Mouse (Mus musculus) kidney, embryonic 14.5 days (tissue): ENCODE results near the gene Fry. TPM values are rescaled to one million over a fixed set of nuclear protein-coding genes. Genes with fewer than 3 reads are reported as not detected.

ENCODE experiments used
- ATAC-seq: fragments of 200-750 bp; cut with Nextera tagmentation; 2 replicates; pipeline ENCODE4 v1.8.0; 2017; ENCODE audit warnings: moderate number of reproducible peaks, mild to moderate bottlenecking, moderate TSS enrichment, moderate library complexity; ENCODE audit not compliant: low FRiP score, low TSS enrichment
- H3K27ac ChIP-seq: fragments of 300-500 bp; sonication (generic); 2 replicates; pipeline ENCODE4 v1.5.1; 2014; ENCODE audit warnings: low read depth, mild to moderate bottlenecking, low read length, moderate library complexity, mixed read lengths
- H3K27me3 ChIP-seq: fragments of 300-500 bp; sonication (generic); 2 replicates; pipeline ENCODE4 v1.6.1; 2014; ENCODE audit warnings: mild to moderate bottlenecking, low read length; ENCODE audit not compliant: control insufficient read depth, insufficient read depth
- H3K36me3 ChIP-seq: fragments of 300-500 bp; sonication (generic); 2 replicates; pipeline ENCODE4 v1.6.1; 2014; ENCODE audit warnings: low read length, mixed read lengths; ENCODE audit not compliant: control insufficient read depth, insufficient read depth
- H3K4me1 ChIP-seq: fragments of 300-500 bp; sonication (generic); 2 replicates; pipeline ENCODE4 v1.6.1; 2014; ENCODE audit warnings: low read length, mixed read lengths; ENCODE audit not compliant: control insufficient read depth, insufficient read depth
- H3K4me2 ChIP-seq: fragments of 300-500 bp; sonication (generic); replicated peaks from 2 replicates; pipeline ENCODE4 v1.6.1; 2014; ENCODE audit warnings: low read depth, mild to moderate bottlenecking, low read length
- H3K4me3 ChIP-seq: fragments of 300-500 bp; sonication (generic); 2 replicates; pipeline ENCODE4 v1.5.1; 2014; ENCODE audit warnings: mild to moderate bottlenecking, low read length
- H3K9ac ChIP-seq: fragments of 300-500 bp; sonication (generic); 2 replicates; pipeline ENCODE4 v1.6.1; 2014; ENCODE audit warnings: low read depth, mild to moderate bottlenecking, low read length, moderate library complexity
- H3K9me3 ChIP-seq: fragments of 300-500 bp; sonication (generic); 2 replicates; pipeline ENCODE4 v1.6.1; 2016; ENCODE audit warnings: low read length; ENCODE audit not compliant: control insufficient read depth
- WGBS: fragments of 180-500 bp; shearing (Covaris S2); extraction: QIAGEN DNeasy Blood & Tissue Kit; methylation state at CpG from one replicate; pipeline ENCODE4 v1.1.7; 2014; 5-methylcytosine and 5-hydroxymethylcytosine counted together
- polyA plus RNA-seq: library from polyadenylated mRNA; unstranded; fragments of >200 nt; fragmentation: Nextera tagmentation; extraction: Ambion mirVana; gene quantifications from 2 replicates; pipeline ENCODE4 v1.2.1, GENCODE M21; 2014

Fry gene
- polyA plus RNA-seq, 1 experiment from 2014 or later = 8.0 TPM

GRCm38 (mm10) chr5:150171562-150171961 lies 53.1 kb downstream of the Fry start:
- no peak overlapping the region for H3K4me2 ChIP-seq
- no peaks in the 10 kb centered on the region for H3K4me1 ChIP-seq
- H3K36me3 ChIP-seq = no peaks in the 10 kb centered on the region
- no peak overlapping the region for H3K9ac ChIP-seq
- 53% methylated on average over 10 of the region's 10 CpGs for WGBS
- no peaks in the 10 kb centered on the region for H3K27me3 ChIP-seq
- no peak; the same call in 1 of the 2 replicates for ATAC-seq
- 0 out of 2 replicates have a peak, but pooled peaks cover 4% of the 10 kb centered on the region for H3K9me3 ChIP-seq
- H3K27ac ChIP-seq = no peak overlapping the region
- H3K4me3 ChIP-seq = no peak overlapping the region

DNA sequence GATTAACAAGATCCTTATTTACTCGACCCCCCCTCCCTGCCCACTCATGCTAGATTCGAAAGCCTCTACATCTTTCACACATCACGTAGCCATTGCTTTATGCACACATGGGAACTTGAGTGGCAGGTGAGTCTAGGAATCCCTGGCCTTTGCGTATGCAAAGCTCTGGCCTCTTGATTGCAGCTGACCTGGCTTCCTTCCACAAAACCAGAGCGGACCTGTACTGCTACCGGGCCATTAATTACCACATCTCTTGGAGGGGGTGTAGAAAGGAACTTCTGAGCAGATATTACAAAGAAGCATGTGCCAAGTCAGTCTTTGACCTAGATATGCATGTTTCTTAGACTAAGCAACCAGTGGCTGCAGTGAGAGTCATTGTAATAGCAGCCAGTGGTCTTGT lies 55.4 kb downstream of the Fry start:
- no peaks in the 10 kb centered on the region for H3K4me1 ChIP-seq
- H3K9me3 ChIP-seq = 0 out of 2 replicates have a peak, but pooled peaks cover 4% of the 10 kb centered on the region
- ATAC-seq = no peak
- no peak overlapping the region for H3K9ac ChIP-seq
- WGBS = 80% methylated on average over 6 of the region's 6 CpGs
- no peak overlapping the region for H3K4me3 ChIP-seq
- H3K27me3 ChIP-seq = no peaks in the 10 kb centered on the region
- no peaks in the 10 kb centered on the region for H3K36me3 ChIP-seq
- no peak overlapping the region for H3K4me2 ChIP-seq
- no peak overlapping the region for H3K27ac ChIP-seq

DNA sequence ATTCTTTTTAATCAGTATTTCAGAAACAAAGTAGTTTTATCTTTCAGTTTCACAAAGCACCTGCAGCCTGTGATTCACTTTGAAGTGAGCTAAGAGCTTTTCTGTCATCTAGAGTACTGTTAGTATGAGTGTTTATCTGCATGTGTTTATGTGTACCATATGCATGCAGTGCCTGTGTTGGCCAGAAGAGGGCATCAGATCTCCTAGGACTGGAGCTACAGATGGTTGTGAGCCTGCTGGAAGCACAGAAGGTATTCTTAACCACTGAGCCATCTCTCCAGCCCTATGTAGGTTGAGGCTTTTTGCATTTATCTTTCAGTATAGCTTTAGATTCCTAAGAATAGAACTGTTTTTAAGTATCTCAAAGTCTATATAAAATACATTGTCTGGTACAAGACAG lies 56.5 kb downstream of the Fry start:
- Histone ChIP-seq H3K9me3 (0 out of 2 replicates have a peak, but pooled peaks cover 4% of the 10 kb centered on the region), H3K9ac (no peak overlapping the region), H3K4me3 (no peak overlapping the region), H3K36me3 (no peaks in the 10 kb centered on the region), H3K27ac (no peak overlapping the region), H3K4me1 (no peaks in the 10 kb centered on the region), H3K27me3 (no peaks in the 10 kb centered on the region), H3K4me2 (no peak overlapping the region)
- ATAC-seq = no peak

GRCm38 (mm10) chr5:150176251-150177015 lies 58.0 kb downstream of the Fry start:
- no peak for ATAC-seq
- Histone ChIP-seq H3K4me2 (no peak overlapping the region), H3K9me3 (0 out of 2 replicates have a peak, but pooled peaks cover 4% of the 10 kb centered on the region), H3K36me3 (no peaks in the 10 kb centered on the region), H3K27me3 (no peaks in the 10 kb centered on the region), H3K4me3 (no peak overlapping the region), H3K27ac (no peak overlapping the region), H3K4me1 (no peaks in the 10 kb centered on the region), H3K9ac (no peak overlapping the region)
- 73% methylated on average over 13 of the region's 13 CpGs for WGBS

GRCm38 (mm10) chr5:150177757-150178156 lies 59.3 kb downstream of the Fry start:
- H3K4me1 ChIP-seq = no peaks in the 10 kb centered on the region
- H3K27ac ChIP-seq = no peak overlapping the region
- H3K4me3 ChIP-seq = no peak overlapping the region
- 0 out of 2 replicates have a peak, but pooled peaks cover 4% of the 10 kb centered on the region for H3K9me3 ChIP-seq
- no peaks in the 10 kb centered on the region for H3K36me3 ChIP-seq
- H3K27me3 ChIP-seq = no peaks in the 10 kb centered on the region
- no peak overlapping the region for H3K4me2 ChIP-seq
- 74% methylated on average over 1 of the region's 1 CpGs for WGBS
- ATAC-seq = no peak
- no peak overlapping the region for H3K9ac ChIP-seq

GRCm38 (mm10) chr5:150178194-150178801 lies 59.9 kb downstream of the Fry start:
- ATAC-seq = no peak
- WGBS = 91% methylated on average over 2 of the region's 2 CpGs
- Histone ChIP-seq H3K36me3 (no peaks in the 10 kb centered on the region), H3K9me3 (0 out of 2 replicates have a peak, but pooled peaks cover 4% of the 10 kb centered on the region), H3K27ac (no peak overlapping the region), H3K4me3 (no peak overlapping the region), H3K27me3 (no peaks in the 10 kb centered on the region), H3K9ac (no peak overlapping the region), H3K4me2 (no peak overlapping the region), H3K4me1 (no peaks in the 10 kb centered on the region)

GRCm38 (mm10) chr5:150180985-150181607 lies 62.7 kb downstream of the Fry start:
- no peaks in the 10 kb centered on the region for H3K36me3 ChIP-seq
- no peak overlapping the region for H3K27ac ChIP-seq
- no peaks in the 10 kb centered on the region for H3K9me3 ChIP-seq
- H3K27me3 ChIP-seq = no peaks in the 10 kb centered on the region
- WGBS = 74% methylated on average over 1 of the region's 1 CpGs
- no peak overlapping the region for H3K4me3 ChIP-seq
- no peak overlapping the region for H3K4me2 ChIP-seq
- no peaks in the 10 kb centered on the region for H3K4me1 ChIP-seq
- no peak overlapping the region for H3K9ac ChIP-seq
- no peak for ATAC-seq

GRCm38 (mm10) chr5:150184959-150185358 lies 66.5 kb downstream of the Fry start:
- H3K9ac ChIP-seq = no peak overlapping the region
- H3K27me3 ChIP-seq = no peaks in the 10 kb centered on the region
- H3K4me3 ChIP-seq = no peak overlapping the region
- no peak overlapping the region for H3K27ac ChIP-seq
- WGBS = 92% methylated on average over 3 of the region's 3 CpGs
- H3K4me2 ChIP-seq = no peak overlapping the region
- no peaks in the 10 kb centered on the region for H3K36me3 ChIP-seq
- no peak for ATAC-seq
- H3K9me3 ChIP-seq = no peaks in the 10 kb centered on the region
- H3K4me1 ChIP-seq = no peaks in the 10 kb centered on the region

DNA sequence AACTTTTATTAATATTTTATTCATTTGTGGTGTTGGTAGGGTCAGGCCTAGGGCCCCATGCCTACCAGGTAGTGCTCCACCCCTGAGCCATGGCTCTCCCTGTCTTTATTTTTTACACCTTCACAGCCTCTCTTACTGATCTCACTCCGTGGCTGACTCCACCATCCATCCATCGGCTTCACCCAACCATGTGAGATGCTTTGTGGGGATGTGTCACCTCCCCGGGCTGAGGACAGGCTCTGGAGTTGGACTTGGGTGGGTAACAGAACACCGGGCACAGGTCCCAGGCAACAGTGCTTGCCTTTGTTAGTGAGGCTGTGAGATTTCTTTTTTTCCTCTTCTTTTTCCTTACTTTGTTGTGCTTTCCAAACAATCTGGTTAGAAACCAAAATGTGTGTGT lies 67.7 kb downstream of the Fry start:
- Histone ChIP-seq H3K4me3 (no peak overlapping the region), H3K27me3 (no peaks in the 10 kb centered on the region), H3K9ac (no peak overlapping the region), H3K4me2 (no peak overlapping the region), H3K4me1 (no peaks in the 10 kb centered on the region), H3K27ac (no peak overlapping the region), H3K9me3 (0 out of 2 replicates have a peak, but pooled peaks cover 3% of the 10 kb centered on the region), H3K36me3 (no peaks in the 10 kb centered on the region)
- 81% methylated on average over 4 of the region's 4 CpGs for WGBS
- no peak for ATAC-seq
